Mouse (Mus musculus): Measurements from ENCODE around the gene Rxfp1. TPM values are rescaled to one million over a fixed set of nuclear protein-coding genes. Genes with fewer than 3 reads are reported as not detected.

The Rxfp1 gene
- 6.8 TPM in 1 of 2 replicates, not detected in the other for polyA plus RNA-seq (2012; ENCODE audit: insufficient read depth, low replicate concordance)

DNA sequence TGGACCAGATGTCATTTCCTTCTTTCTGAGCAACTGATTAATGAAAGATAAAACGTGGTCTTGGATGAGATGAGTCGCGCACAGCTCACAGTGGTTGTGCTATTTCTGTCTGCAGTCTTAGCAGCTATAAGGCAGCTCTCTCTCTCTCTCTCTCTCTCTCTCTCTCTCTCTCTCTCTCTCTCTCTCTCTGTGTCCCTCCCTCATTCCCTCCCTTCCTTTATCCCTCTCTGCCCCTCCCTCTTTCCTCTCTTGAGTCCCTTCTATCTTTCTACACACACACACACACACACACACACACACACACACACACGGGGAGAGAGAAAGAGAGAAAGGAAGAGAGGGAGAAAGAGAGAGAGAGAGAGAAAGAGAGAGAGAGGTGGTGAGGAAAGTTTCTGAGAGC lies at the start of gene Rxfp1:
Gene Rxfp1 (minus strand): TSS at position 101 of the 400 bp plus-strand sequence.
- no peaks in the 10 kb centered on the region for H3K27me3 ChIP-seq (replicated peaks)
- H3K36me3 ChIP-seq (replicated peaks; ENCODE audit: low read length), result no peaks in the 10 kb centered on the region
- H3K4me1 ChIP-seq, result no peaks in the 10 kb centered on the region
- no peaks in the 10 kb centered on the region for H3K9me3 ChIP-seq
- no peak within 1 kb of the TSS for H3K4me3 ChIP-seq (replicated peaks)
- TF ChIP-seq GATA1 (IDR thresholded peaks at IDR 0.05; ENCODE audit: borderline replicate concordance, low read length) (no peak), FLI1 (IDR thresholded peaks at IDR 0.05; ENCODE audit: low read length) (no peak)

DNA sequence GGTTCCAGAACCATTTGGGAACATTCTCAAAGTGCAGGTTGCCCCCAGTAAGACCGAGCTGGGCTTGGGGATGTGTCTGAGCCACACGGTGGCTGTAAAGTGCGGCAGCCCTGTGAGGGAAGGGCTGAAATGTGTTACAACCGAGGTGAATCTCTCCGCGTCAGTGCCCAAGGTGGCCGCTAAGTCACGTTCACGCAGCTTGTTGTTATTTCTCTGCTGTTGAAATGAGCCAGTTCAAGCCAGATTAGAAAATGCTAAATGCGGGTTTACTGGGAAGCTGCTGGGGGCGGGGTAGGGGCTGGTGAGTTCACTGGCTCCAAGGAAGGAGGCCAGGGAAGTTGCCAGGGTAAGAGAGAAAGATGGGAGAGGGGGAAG lies 46.7 kb upstream of the Rxfp1 start:
- H3K36me3 ChIP-seq (replicated peaks; ENCODE audit: low read length), result no peaks in the 10 kb centered on the region
- H3K27me3 ChIP-seq (replicated peaks), result peaks cover 10% of the 10 kb centered on the region
- 0 out of 2 replicates have a peak, but pooled peaks cover 3% of the 10 kb centered on the region for H3K9me3 ChIP-seq
- H3K4me3 ChIP-seq (replicated peaks), result no peak overlapping the region
- TF ChIP-seq GATA1 (IDR thresholded peaks at IDR 0.05; ENCODE audit: borderline replicate concordance, low read length), result no peak
- TF ChIP-seq FLI1 (IDR thresholded peaks at IDR 0.05; ENCODE audit: low read length), result no peak
- no peaks in the 10 kb centered on the region for H3K4me1 ChIP-seq

DNA sequence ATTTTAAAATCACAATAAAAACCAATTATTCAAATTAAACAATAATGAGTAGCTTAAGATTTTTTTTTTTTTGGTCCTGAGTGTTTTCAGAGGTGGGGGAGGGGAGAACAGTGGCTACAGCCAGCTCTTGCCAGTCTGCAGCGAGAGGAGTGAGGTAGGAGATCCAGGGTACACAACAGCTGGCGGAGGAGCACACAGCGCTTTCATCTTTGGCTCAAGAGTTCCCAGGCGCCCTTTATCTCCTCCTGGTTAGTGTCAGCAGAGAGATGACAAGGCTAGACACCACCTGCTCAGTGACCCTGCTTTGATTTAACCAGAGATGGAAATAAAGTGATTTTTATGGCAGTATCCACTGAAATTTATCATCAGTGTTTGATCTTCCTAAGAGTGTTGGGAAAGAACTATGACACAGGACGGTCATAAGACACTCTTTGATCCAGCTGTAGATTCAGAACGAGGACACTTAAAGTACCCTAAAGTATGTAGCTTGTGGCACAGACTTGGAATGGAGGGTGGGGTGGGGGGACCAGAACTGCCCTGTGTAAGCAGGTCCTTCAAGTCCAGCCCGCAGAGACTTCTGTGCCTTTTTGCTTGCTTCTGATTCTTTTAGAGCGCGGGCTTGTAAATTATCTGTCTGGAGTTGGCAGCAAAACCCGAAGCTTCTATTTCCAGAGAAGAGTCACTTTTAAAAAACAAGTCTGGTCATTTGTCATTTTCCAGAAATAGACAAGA lies 46.1 kb upstream of the Rxfp1 start:
- Histone ChIP-seq H3K4me3 (replicated peaks) (no peak overlapping the region), H3K4me1 (no peaks in the 10 kb centered on the region), H3K36me3 (replicated peaks; ENCODE audit: low read length) (no peaks in the 10 kb centered on the region), H3K27me3 (replicated peaks) (peaks cover 10% of the 10 kb centered on the region), H3K9me3 (0 out of 2 replicates have a peak, but pooled peaks cover 3% of the 10 kb centered on the region)
- TF ChIP-seq FLI1 (IDR thresholded peaks at IDR 0.05; ENCODE audit: low read length) (no peak), GATA1 (IDR thresholded peaks at IDR 0.05; ENCODE audit: borderline replicate concordance, low read length) (no peak)

- H3K9me3 ChIP-seq, result no peaks in the 10 kb centered on the region
- H3K4me3 ChIP-seq (replicated peaks), result no peak overlapping the region
- H3K36me3 ChIP-seq (replicated peaks; ENCODE audit: low read length), result no peaks in the 10 kb centered on the region
- no peak for TF ChIP-seq FLI1 (IDR thresholded peaks at IDR 0.05; ENCODE audit: low read length)
- TF ChIP-seq GATA1 (IDR thresholded peaks at IDR 0.05; ENCODE audit: borderline replicate concordance, low read length), result no peak
- peaks cover 2% of the 10 kb centered on the region for H3K27me3 ChIP-seq (replicated peaks)
- H3K4me1 ChIP-seq, result no peaks in the 10 kb centered on the region
These were observed 35.0 kb upstream of the Rxfp1 start for GRCm38 (mm10) chr3:79772701-79773100.

DNA sequence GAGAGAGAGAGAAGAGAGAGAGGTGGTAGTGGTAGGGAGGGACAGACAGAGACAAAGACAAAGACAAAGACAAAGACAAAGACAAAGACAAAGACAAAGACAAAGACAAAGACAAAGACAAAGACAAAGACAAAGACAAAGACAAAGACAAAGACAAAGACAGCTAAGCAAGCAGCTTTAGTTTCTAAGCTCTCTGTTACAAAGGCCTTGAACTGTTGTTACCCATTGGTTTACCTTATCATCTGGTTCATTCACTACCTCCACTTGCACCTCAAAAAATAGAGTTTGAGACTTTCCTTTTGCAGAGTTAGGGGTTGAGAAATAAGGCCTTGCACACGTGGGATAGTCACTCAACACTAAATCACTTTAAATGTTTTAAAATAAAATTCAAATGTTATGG lies 16.1 kb upstream of the Rxfp1 start:
- H3K4me3 ChIP-seq (replicated peaks), result no peak overlapping the region
- H3K4me1 ChIP-seq, result no peaks in the 10 kb centered on the region
- H3K9me3 ChIP-seq, result 0 out of 2 replicates have a peak, but pooled peaks cover 7% of the 10 kb centered on the region
- no peaks in the 10 kb centered on the region for H3K36me3 ChIP-seq (replicated peaks; ENCODE audit: low read length)
- no peaks in the 10 kb centered on the region for H3K27me3 ChIP-seq (replicated peaks)
- TF ChIP-seq FLI1 (IDR thresholded peaks at IDR 0.05; ENCODE audit: low read length) (no peak), GATA1 (IDR thresholded peaks at IDR 0.05; ENCODE audit: borderline replicate concordance, low read length) (no peak)

GRCm38 (mm10) chr3:79746585-79746984 lies 8.9 kb upstream of the Rxfp1 start:
- Histone ChIP-seq H3K4me1 (no peaks in the 10 kb centered on the region), H3K4me3 (replicated peaks) (no peak overlapping the region), H3K27me3 (replicated peaks) (no peaks in the 10 kb centered on the region), H3K36me3 (replicated peaks; ENCODE audit: low read length) (no peaks in the 10 kb centered on the region), H3K9me3 (0 out of 2 replicates have a peak, but pooled peaks cover 2% of the 10 kb centered on the region)
- no peak for TF ChIP-seq FLI1 (IDR thresholded peaks at IDR 0.05; ENCODE audit: low read length)
- TF ChIP-seq GATA1 (IDR thresholded peaks at IDR 0.05; ENCODE audit: borderline replicate concordance, low read length), result no peak

DNA sequence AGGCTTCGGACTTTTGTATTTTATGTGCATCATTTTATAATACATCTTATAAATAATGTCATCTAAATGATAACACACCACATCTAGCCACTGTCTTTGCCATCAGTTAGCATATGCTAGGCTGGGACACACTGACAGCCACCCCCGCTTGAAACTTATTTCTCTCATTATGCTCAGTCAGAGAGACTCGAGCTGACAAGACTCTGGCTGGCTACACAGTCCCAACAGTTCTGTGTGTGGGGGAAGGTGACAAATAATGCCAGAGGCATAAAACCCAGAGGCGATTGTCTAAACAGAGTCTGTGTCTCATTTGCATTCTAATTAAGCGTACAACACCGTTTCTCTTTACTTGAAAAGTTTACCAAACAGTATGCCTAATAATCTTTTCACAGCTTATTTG lies 7.4 kb upstream of the Rxfp1 start:
- TF ChIP-seq FLI1 (IDR thresholded peaks at IDR 0.05; ENCODE audit: low read length), result no peak
- no peak for TF ChIP-seq GATA1 (IDR thresholded peaks at IDR 0.05; ENCODE audit: borderline replicate concordance, low read length)
- no peaks in the 10 kb centered on the region for H3K36me3 ChIP-seq (replicated peaks; ENCODE audit: low read length)
- no peaks in the 10 kb centered on the region for H3K4me1 ChIP-seq
- H3K27me3 ChIP-seq (replicated peaks), result no peaks in the 10 kb centered on the region
- H3K9me3 ChIP-seq, result no peaks in the 10 kb centered on the region
- no peak overlapping the region for H3K4me3 ChIP-seq (replicated peaks)

- TF ChIP-seq FLI1 (IDR thresholded peaks at IDR 0.05; ENCODE audit: low read length) (no peak), GATA1 (IDR thresholded peaks at IDR 0.05; ENCODE audit: borderline replicate concordance, low read length) (no peak)
- no peaks in the 10 kb centered on the region for H3K4me1 ChIP-seq
- no peaks in the 10 kb centered on the region for H3K27me3 ChIP-seq (replicated peaks)
- H3K4me3 ChIP-seq (replicated peaks), result no peak overlapping the region
- H3K9me3 ChIP-seq, result no peaks in the 10 kb centered on the region
- no peaks in the 10 kb centered on the region for H3K36me3 ChIP-seq (replicated peaks; ENCODE audit: low read length)
These were observed 6.7 kb upstream of the Rxfp1 start for GRCm38 (mm10) chr3:79744415-79744814.

GRCm38 (mm10) chr3:79740351-79740750 lies 2.7 kb upstream of the Rxfp1 start:
- no peak overlapping the region for H3K4me3 ChIP-seq (replicated peaks)
- H3K36me3 ChIP-seq (replicated peaks; ENCODE audit: low read length), result no peaks in the 10 kb centered on the region
- no peaks in the 10 kb centered on the region for H3K27me3 ChIP-seq (replicated peaks)
- H3K4me1 ChIP-seq, result no peaks in the 10 kb centered on the region
- H3K9me3 ChIP-seq, result no peaks in the 10 kb centered on the region
- TF ChIP-seq FLI1 (IDR thresholded peaks at IDR 0.05; ENCODE audit: low read length) (no peak), GATA1 (IDR thresholded peaks at IDR 0.05; ENCODE audit: borderline replicate concordance, low read length) (no peak)

DNA sequence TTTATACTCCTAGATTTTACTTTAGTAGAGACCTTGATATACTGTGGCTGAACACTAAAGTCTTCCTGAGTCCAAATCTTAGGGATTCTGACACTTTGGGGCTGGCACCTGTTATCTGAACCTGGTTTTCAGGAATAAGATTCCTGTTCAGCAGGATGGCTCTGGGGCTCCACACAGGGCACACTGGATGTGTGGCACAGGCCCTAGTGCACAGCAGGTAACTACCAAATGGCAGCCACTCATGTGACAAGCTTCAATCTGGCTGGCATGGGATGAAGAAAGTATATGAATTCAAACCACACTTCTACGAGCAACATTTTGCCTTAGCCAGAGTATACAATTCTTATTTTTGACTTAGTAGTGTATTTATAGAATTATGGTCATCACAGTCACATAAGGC lies 771 bp upstream of the Rxfp1 start:
- H3K36me3 ChIP-seq (replicated peaks; ENCODE audit: low read length), result no peaks in the 10 kb centered on the region
- no peaks in the 10 kb centered on the region for H3K4me1 ChIP-seq
- no peaks in the 10 kb centered on the region for H3K9me3 ChIP-seq
- no peak overlapping the region for H3K4me3 ChIP-seq (replicated peaks)
- H3K27me3 ChIP-seq (replicated peaks), result no peaks in the 10 kb centered on the region
- TF ChIP-seq GATA1 (IDR thresholded peaks at IDR 0.05; ENCODE audit: borderline replicate concordance, low read length) (no peak), FLI1 (IDR thresholded peaks at IDR 0.05; ENCODE audit: low read length) (no peak)
